Mouse (Mus musculus) layer of hippocampus, adult 8-10 months (tissue): Measurements from ENCODE around the gene Cers3. TPM values are rescaled to one million over a fixed set of nuclear protein-coding genes. Genes with fewer than 3 reads are reported as not detected.

Source experiments
- DNase-seq, 2 experiments: peaks; one replicate each; pipeline ENCODE4 v3.0.0; 2022; ENCODE audit warnings: low spot score in 2 of 2
- total RNA-seq, 4 experiments: library from RNA; stranded (reverse); gene quantifications; 2 replicates each; pipeline ENCODE4 v1.2.4; 2022

Gene Cers3
- total RNA-seq, 4 experiments from 2014 or later: 0.18 to 0.52 (median 0.32) TPM

DNA sequence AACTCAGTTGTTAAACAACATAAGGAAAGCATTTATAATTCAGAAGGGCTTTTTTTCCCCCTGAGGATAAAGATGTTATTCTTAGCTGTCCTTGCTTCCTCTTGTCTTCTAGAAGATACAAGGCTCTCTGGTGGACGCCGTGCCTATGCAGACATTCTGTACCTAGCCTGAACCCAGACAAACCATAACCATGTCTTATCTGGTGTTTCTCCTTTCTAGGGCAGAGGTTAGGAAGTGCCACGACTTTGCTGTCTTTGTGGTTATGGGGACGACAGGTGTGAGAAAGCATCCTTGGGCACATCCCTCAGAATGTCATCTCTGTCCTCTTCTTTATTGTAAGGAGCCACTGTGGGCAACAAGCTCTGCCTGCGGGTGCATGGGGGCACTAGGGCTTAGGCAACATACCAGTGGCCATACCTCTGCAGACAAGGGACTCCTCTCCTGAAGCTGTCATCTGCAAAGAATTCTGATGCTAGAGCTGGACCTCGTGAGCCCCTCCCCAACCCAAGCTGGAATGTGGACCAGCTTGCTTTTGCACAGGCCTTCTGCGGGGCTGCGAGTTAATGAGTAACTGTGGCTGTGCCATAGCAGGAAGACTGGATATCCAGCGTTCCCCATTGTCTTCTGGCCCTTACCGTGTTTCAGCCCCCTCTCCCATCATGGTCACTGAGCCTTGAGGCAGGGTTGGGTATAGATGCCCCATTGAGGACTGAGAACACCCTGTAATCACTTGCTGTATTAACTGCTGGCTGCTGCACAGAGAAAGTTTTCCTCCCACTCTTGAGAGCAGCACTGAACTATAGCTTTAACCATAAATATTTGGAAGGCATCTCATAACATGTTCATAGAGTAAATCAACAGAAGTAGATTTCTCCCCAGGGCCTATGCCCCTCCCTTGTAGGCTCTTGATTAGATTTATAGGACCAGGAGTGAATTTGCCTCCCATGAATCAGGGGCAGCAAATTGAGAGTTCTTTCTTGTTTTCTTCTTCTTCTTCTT, 36.9 kb downstream of the Cers3 start:
- no peak for DNase-seq

DNA sequence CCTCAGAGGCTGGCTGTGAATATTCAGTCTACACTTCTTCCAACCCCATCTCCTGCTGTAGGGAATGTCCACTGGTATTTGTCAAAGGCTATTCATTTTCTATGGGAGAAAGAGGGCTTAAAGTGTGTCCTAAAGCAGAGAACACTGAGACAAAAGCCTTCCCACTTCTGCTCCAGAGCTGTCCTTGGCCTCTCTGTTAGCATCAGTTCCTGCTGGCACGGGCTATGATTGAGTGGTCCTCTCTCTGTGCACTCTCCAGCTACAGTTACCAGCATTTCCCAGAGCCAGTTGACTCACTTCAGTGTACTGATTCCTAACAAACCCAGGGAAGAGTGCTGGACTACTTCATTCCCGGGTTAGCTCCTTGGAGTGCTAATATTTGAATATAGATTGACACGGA, 43.2 kb downstream of the Cers3 start:
- DNase-seq: no peak

DNA sequence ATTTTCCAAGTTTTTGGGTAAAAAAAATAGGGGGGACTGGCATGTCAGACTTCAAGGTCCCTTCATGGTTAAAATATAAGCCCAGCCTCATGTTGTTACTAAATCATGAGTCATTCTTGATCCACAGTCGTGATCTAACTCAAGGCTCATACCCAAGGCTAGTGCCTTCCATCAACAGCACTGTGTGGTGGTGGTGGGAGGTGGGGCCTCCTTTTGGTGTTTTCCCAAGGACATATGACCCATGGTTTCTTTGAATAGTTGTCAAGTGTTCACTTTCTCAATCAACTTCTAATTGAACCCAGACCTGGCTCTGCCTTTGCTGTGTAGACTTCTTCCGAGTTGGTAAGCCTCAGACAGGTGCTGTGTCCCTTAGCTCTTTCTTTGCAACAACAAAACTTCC, 44.5 kb downstream of the Cers3 start:
- DNase-seq: no peak

DNA sequence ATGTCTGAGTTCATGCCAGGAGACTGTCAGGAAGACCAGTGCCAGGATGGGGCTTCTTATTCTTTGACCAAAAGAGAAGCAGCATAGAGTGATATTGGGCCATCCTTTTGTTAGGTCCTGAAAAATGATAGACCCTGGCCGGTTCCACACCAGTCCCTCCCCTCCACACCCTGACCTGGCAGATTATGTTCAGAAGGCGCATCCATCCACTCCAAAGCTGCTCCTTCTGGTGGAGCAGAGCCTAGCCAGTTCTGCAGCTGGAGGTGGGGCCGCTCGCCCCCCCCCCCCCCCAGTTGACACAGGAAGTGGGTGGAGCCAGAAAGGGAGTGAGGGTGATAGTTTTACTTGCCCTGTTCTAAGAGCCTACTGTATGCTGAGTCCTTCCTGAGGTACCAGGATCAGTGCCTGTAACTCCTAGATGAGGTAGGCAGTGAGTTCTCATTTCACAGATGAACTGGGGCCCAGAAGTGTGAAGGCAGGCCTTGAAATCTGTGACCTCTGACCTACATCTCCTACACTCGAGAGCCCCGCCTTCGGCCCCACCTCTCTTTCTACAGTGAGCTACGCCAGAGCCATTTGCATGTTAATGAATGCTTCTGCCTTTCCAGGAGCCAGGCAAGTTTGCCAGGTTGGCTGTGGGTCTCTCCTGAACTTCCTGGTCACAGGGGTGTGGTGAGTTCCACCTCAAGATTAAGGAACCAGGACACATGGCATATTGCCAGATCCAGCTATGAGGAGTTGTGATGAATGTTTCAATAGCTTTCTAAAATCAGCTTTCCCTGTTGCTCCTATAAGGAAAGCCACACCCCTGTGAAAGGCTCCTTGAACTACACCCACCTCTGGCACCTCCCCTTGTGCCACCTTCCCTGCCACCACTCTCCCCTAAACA, 46.8 kb downstream of the Cers3 start:
- no peak for DNase-seq

DNA sequence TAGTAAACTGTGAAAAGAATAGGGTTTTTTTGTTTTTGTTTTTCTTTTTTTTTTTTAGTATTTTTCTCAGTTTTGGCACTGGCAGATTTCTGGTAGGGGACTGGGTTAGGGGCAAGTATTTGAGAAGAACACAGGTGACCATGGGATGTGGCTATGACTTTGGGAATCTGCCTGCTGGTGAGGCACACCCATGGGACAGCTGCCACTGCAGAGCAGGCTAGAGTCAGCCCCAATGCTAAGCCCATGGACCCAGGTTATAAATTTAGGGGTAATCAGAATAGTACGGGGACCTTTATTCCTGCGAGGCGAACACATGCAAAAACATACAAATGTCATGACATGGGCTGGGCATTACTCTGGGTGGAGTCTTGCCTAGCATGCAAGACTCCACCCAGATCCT, 47.7 kb downstream of the Cers3 start:
- no peak for DNase-seq

DNA sequence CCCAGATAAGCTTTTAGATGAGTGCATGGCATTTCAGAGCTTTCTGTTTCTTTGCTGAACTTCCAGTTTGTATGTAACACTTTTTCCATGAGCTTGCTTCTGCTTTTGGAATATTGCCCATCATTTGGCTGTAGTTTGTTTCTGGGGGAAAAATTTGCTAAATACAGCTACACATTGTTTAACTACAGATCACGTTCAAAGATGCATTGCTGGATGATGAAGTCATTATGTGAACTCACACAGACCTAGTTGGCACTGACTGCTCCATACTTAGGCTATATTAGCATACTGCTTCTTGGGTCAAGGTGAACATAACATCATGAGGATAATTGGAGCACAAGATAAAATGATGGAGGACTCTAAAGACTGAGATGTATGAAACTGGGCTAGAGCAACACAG, 53.6 kb downstream of the Cers3 start:
- DNase-seq: no peak

DNA sequence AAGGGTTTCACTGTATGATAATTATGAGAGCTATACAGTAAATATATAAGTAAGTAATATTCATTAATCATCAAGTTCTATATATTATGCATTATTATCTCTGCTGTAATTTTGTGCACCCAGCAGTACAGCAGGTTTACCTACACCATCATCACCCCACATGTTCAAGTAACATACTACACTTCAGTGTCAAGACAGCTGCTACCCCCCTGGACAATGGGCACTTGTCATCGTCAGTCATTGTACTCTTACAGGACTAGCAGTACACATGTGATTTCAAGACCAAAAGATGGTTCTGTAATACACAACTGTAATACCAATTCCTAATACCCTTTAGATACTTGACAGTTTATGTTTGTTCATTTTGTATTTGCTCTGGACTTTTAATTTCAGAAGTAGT, 54.0 kb downstream of the Cers3 start:
- no peak for DNase-seq

DNA sequence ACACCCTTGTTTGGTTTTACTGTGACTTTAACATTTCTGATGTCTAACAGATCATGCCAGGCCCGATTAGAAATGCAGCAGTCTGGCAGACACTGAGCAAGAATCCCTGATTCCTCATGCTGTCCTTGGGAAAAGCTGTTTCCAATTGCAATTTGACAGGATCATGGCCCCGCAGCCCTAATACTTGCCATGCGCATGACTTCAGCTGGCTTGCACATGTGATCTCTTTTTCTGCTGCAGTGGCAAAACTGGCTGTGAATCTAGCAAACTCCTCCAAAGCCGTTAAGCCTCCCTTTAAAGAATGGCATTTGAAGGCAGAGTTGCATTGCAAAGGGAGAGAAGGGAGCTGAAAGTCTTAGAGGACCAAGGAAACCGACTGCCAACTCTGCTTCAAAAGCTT, 55.5 kb downstream of the Cers3 start:
- no peak for DNase-seq

DNA sequence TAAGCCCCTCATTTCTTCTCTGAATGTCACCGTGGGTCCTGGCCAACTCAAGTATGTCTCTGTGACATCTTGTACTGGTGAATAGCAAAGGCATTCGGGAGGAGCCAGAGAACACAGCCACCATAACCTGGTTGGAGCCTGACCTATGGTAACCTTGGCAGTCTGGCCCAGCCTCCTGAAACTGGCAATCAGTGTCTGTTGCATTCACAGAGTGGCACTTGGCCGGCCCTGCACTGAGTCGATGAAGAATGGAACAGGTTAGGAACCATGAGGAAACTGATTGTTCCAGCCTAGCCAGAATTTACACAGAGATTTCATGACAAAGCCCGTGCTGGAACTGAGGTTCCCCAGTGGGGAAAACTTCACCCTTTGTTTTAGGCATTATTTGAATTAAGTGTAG, 57.5 kb downstream of the Cers3 start:
- no peak for DNase-seq

DNA sequence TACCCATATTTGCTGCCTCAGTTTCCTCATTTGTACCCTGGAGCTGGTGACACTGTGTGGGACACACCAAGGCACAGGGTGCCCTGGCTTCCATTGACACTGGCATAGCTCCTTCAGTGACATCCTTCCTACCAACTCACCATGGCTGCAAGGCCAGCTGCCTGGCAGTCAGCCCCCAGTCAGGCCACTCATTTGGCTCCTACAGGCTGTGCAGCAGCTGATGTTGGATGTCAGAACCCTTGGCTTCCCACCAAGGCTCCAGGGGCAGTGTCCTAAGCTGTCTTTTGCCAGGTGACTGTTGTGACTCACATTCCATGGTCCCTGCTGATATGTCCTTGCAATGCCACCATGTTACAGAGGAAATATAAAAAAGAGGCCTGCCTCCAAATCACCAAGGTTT, 58.5 kb downstream of the Cers3 start:
- DNase-seq: no peak

DNA sequence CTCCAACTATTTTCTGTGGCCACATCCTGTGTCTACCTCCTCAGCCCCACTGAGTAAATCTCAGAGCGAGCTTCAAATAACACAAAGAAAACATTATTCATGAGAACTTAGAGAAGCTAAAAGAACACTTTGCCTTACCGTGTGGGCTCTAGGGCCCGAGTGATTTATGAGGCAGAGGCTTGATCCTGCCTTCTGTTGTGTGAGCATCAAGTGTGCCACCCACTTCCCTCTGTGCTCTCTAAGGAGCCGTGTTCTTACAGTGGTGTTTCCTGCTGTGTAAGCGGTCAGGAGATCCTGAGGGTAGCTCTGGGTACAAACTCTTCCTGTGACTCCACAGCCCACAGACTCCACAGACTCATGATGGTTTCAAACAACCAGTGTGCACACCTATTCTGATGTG, 60.5 kb downstream of the Cers3 start:
- no peak for DNase-seq

DNA sequence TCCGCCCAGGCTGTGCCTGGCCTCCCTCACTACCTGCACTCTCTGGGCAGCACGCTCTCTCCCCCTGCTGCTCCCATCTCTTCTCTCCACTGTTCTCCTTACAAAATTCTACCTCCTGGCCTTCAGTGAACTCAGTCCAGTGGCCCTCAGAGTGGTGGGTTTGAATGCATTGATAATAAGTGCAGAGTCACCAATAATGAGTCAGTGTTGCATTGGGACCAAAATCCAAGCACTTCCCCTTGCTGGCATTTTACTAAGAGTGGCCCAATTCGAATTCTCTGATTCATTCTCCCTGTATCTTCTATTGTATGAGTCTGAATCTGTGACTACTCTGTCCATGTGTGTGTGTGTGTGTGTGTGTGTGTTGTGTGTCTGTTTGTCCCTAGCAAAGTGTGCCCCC, 63.5 kb downstream of the Cers3 start:
- no peak for DNase-seq

DNA sequence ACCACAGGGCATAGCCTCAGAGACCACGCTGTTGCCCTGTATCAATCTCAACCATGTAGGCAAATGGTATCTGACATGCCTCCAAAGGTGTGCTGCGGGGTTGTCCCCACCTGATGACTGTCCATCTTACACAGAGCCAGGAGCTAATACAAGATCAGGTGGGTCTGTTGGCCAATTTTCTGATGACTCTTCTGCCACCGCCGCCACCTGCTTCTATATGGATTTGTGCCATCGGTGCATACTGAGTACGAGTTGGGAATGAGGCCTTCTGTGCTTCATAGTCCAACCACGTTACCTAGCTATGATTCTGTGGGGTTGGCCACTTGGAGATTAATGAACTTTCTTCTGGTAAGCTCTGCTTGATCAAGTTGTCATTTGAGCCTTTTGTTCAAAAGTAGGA, 67.1 kb downstream of the Cers3 start:
- DNase-seq: no peak

DNA sequence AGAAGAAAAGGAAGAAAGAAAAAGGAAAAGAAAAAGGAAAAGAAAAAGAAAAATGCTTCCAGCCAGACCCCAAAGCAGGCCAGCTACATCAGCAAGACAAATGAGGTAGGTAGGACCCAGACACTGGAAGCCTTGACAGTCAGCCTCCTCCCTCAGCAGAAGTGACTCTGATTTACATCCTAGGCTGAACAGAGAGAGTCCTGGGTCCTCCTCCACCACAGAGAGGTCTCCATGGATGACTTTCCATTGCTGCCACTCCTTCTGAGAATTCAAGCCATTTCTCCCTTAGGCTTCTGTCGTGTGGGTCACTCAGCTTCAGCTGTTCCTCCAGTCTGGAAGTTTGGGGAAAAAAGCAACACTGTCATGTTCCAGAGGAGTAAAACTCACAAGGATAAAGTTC, 68.0 kb downstream of the Cers3 start:
- DNase-seq: no peak

DNA sequence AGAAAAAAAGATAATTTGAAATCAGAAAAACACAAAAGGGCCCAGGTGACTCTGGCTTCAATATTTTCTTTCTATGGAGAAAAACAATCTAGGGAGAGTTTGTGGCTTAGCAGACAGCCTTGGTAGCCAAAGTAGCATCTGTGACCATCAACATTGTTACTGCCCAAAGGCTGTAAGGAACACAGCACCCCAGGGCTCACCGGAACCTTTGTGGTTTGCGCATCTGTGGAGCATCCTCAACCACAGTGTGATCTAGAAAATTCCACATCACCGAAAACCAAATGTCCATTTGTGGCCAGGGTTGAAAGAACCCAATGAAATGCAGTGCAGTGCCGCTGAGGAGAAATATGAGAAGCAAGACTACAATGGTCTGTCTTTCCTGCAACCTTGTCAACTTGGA, 69.0 kb downstream of the Cers3 start:
- no peak for DNase-seq

DNA sequence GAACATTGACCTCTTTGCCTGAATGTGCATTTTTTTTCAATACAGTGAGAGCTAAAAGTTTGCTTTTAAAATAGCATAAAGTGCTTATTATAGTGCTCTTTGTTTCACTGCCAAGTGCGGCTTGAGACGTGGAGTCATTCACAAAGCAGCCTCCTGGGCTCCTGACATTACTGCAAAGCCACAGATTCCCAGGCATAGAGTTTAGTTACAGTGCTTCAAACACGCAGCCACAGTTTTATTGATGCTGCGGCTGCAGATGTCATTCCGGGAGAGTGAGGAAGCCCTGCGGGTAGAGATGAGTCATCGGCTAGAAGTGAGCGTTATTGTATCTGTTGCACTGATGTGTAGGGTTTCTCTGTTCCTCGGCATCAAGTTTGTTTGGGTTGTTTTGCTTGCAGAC, 69.4 kb downstream of the Cers3 start:
- peak in 1 of 2 experiments; percentile 10 for DNase-seq

DNA sequence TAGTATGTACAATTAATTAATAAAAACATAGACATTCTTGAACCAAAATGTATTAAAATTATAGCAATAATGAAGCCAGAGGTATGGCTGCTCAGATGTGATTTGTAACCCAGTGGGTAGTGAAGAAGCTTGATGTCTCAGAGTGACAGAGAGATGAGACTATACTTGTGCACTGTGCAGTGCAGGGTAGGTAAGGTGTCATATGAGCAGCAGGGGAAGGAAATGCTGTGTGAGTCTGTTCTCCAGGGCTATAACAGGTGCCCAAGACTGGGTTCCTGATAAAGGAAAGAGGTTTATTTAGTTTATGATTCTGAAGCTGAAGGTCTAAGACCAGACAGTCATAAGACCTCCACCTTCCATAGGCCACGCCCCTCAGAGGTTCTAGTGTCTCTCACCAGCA, 69.9 kb downstream of the Cers3 start:
- no peak for DNase-seq

DNA sequence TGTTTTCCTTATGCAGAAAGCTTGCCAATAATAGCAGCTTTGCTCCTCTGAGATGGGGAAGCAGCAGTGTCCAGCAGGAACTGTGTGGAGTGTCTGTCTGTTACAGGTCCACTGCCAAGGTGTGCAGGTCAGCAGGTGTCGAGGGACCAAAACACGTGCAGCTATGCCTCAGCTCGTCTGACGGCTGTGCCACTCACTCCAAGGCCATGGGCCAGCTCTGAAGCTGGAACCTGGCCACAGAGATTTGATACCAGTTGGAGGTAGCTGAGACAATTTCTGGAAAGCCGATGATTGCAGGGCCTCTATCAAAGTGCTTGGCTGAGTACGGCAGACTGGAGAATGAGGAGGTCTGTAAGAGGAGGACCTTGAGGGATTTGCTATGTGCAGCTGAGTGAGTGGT, 72.2 kb downstream of the Cers3 start:
- DNase-seq: no peak

DNA sequence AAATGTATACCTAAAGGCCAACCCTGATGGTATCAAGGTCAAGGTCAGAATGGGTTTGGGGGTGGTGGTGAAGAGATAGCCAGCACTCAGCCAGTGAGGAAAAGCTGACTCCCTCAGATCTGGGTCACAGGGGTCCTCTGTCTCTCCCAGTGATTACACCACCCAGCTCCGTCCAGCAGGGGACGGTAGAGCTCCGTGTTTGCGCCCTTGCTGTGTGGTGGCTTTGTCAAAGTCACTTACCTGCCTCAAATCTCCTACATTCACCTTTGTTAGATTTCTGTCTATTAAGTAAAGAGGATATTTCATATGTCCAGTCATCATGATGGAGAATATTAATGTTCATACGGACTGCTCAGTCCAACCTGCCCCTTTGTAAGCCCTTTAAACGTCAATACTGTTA, 76.7 kb downstream of the Cers3 start:
- DNase-seq: peak in 1 of 2 experiments; percentile 27

DNA sequence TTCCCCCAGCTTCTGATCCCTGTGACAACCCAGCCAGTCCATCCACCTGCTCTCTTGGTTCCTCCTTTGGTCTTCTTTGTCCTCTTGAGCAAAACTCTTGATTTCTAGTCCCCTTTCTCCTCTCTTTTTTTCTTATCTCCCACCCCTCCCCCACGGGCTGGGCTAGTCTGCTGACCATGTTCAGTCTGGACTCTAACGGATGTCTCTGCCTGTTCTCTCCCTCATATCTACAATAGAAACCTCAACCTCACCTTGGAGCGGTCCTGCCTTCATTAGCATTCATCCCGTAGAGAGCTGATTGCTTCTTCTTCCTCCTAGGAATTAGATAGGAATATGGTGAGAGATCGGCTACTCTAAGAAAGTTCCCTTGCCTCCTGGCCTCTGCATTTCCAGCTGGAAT, 87.5 kb downstream of the Cers3 start:
- DNase-seq: no peak

DNA sequence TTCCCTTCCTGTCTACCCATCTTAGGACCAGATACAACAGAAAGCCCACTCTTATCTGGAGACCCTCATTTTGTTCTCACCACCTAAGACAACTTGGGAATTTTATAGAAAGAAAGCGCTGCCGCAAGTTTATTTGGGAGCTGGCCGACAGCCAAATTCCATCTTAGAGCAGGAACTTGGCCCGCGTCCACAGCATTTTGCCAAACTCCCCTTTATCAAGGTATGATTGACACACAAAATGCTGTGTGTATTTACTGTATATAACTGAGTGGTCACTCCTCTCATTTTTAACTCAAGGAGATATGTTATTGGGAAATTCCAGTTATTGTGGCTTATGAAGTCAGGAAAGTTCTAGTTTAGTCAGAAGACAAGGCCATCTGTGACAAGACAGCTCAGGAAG, 88.0 kb downstream of the Cers3 start:
- no peak for DNase-seq

DNA sequence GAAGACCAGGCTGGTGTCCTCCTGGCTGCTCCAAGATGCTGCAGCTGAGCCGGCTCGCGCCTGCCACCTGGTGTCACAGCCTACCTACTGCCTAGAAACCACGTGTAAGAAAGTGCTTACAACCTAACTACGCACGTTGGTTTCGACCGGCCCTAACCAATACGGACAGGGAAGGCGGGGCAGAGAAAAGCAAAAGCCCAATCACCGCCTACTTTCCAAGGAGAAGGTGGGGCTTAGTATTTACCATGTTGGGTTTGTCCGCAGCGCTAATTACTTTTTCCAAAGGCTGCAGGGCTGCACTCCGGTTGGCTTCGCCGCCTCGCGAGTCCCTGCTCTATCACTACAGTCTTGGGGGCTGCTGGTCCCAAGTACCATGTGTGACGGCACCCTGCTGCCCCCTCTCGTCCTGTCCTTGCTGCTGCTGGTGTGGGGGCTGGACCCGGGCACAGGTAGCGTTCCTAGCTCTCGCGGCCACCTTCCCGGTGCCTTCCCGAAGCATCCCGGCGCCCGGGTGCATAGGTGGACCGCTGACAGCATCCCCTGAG, 96.2 kb downstream of the Cers3 start, which contains the start of gene Adamts17:
Gene Adamts17 (plus strand): TSS at position 273 of the 545 bp plus-strand sequence.
- DNase-seq: peak; percentile 94 to 96
